Mouse (Mus musculus) hindbrain, embryonic 13.5 days (tissue): Measurements from ENCODE around the gene Gmeb2. TPM values are rescaled to one million over a fixed set of nuclear protein-coding genes. Genes with fewer than 3 reads are reported as not detected.

Experiments
- ATAC-seq: fragments of 200-750 bp; cut with Nextera tagmentation; 2 replicates; pipeline ENCODE4 v1.8.0; 2017; ENCODE audit warnings: moderate TSS enrichment; ENCODE audit not compliant: low FRiP score
- H3K27ac ChIP-seq: fragments of 300-500 bp; sonication (generic); 2 replicates; pipeline ENCODE4 v1.5.1; 2015; ENCODE audit warnings: inconsistent platforms, mild to moderate bottlenecking, moderate library complexity
- H3K27me3 ChIP-seq: fragments of 300-500 bp; sonication (generic); 2 replicates; pipeline ENCODE4 v1.6.1; 2015; ENCODE audit warnings: mild to moderate bottlenecking, inconsistent platforms
- H3K36me3 ChIP-seq: fragments of 300-500 bp; sonication (generic); 2 replicates; pipeline ENCODE4 v1.6.1; 2015; ENCODE audit warnings: mild to moderate bottlenecking, inconsistent platforms
- H3K4me1 ChIP-seq: fragments of 300-500 bp; sonication (generic); replicated peaks from 2 replicates; pipeline ENCODE4 v1.6.1; 2015; ENCODE audit warnings: inconsistent platforms
- H3K4me2 ChIP-seq: fragments of 300-500 bp; sonication (generic); 2 replicates; pipeline ENCODE4 v1.6.1; 2015; ENCODE audit warnings: inconsistent platforms, mild to moderate bottlenecking, moderate library complexity
- H3K4me3 ChIP-seq: fragments of 300-500 bp; sonication (generic); 2 replicates; pipeline ENCODE4 v1.5.1; 2015; ENCODE audit warnings: mild to moderate bottlenecking, inconsistent platforms
- H3K9ac ChIP-seq: fragments of 300-500 bp; sonication (generic); 2 replicates; pipeline ENCODE4 v1.6.1; 2015; ENCODE audit warnings: mild to moderate bottlenecking, inconsistent platforms
- H3K9me3 ChIP-seq: fragments of 300-500 bp; sonication (generic); 2 replicates; pipeline ENCODE4 v1.6.1; 2016; ENCODE audit warnings: inconsistent platforms
- WGBS: fragments of 180-500 bp; shearing (Covaris S2); methylation state at CpG from one replicate; pipeline ENCODE4 v1.1.7; 2015; 5-methylcytosine and 5-hydroxymethylcytosine counted together
- polyA plus RNA-seq: library from polyadenylated mRNA; unstranded; fragments of >200 nt; fragmentation: Nextera tagmentation; extraction: Ambion mirVana; gene quantifications from 2 replicates; pipeline ENCODE4 v1.2.1, GENCODE M21; 2015

The Gmeb2 gene
- polyA plus RNA-seq, 1 experiment from 2014 or later = 17.8 TPM

- no peak overlapping the region for H3K9ac ChIP-seq
- H3K27ac ChIP-seq = peak overlapping the region; percentile 18; the same call in 1 of the 2 replicates
- H3K4me1 ChIP-seq = peaks cover 15% of the 10 kb centered on the region
- no peaks in the 10 kb centered on the region for H3K36me3 ChIP-seq
- no peak for ATAC-seq
- no peaks in the 10 kb centered on the region for H3K9me3 ChIP-seq
- WGBS = 71% methylated on average over 5 of the region's 5 CpGs
- H3K27me3 ChIP-seq = peaks cover 28% of the 10 kb centered on the region
- H3K4me3 ChIP-seq = no peak overlapping the region
- peak overlapping the region; percentile 58 for H3K4me2 ChIP-seq
Observed at GRCm38 (mm10) chr2:181218881-181219485, 68.9 kb downstream of the Gmeb2 start.

- no peaks in the 10 kb centered on the region for H3K36me3 ChIP-seq
- H3K9ac ChIP-seq = no peak overlapping the region
- peaks cover 52% of the 10 kb centered on the region for H3K27me3 ChIP-seq
- H3K27ac ChIP-seq = no peak overlapping the region
- ATAC-seq = no peak
- H3K4me1 ChIP-seq = peaks cover 31% of the 10 kb centered on the region
- H3K9me3 ChIP-seq = no peaks in the 10 kb centered on the region
- no peak overlapping the region for H3K4me2 ChIP-seq
- WGBS = 94% methylated on average over 6 of the region's 6 CpGs
- H3K4me3 ChIP-seq = no peak overlapping the region
Observed at GRCm38 (mm10) chr2:181216037-181216436, 71.8 kb downstream of the Gmeb2 start.

- Histone ChIP-seq H3K36me3 (no peaks in the 10 kb centered on the region), H3K9me3 (no peaks in the 10 kb centered on the region), H3K4me2 (peak within 1 kb of the TSS; percentile 56), H3K27ac (no peak within 1 kb of the TSS), H3K27me3 (peaks cover 56% of the 10 kb centered on the region), H3K9ac (peak within 1 kb of the TSS; percentile 59), H3K4me1 (peaks cover 15% of the 10 kb centered on the region), H3K4me3 (peak within 1 kb of the TSS; percentile 29)
- ATAC-seq = no peak
- under 1% methylated on average over 17 of the region's 17 CpGs for WGBS
Observed at GRCm38 (mm10) chr2:181213021-181213445, 74.8 kb downstream of the Gmeb2 start, which contains the start of gene Srms. Gene Srms (minus strand): TSS chr2:181213185.

- Histone ChIP-seq H3K9me3 (no peaks in the 10 kb centered on the region), H3K27me3 (peaks cover 56% of the 10 kb centered on the region), H3K36me3 (no peaks in the 10 kb centered on the region), H3K9ac (peak overlapping the region; percentile 59), H3K4me2 (peak overlapping the region; percentile 56), H3K4me1 (peaks cover 15% of the 10 kb centered on the region), H3K4me3 (peak overlapping the region; percentile 29), H3K27ac (no peak overlapping the region)
- ATAC-seq = no peak
- 4% methylated on average over 34 of the region's 34 CpGs for WGBS
Observed at GRCm38 (mm10) chr2:181212389-181213020, 75.3 kb downstream of the Gmeb2 start.

- 87% methylated on average over 9 of the region's 9 CpGs for WGBS
- Histone ChIP-seq H3K9me3 (no peaks in the 10 kb centered on the region), H3K4me3 (no peak overlapping the region), H3K4me2 (no peak overlapping the region), H3K27me3 (peaks cover 14% of the 10 kb centered on the region), H3K4me1 (no peaks in the 10 kb centered on the region), H3K27ac (no peak overlapping the region), H3K9ac (no peak overlapping the region), H3K36me3 (no peaks in the 10 kb centered on the region)
- no peak for ATAC-seq
Observed at GRCm38 (mm10) chr2:181206118-181206517, 81.7 kb downstream of the Gmeb2 start.

- no peaks in the 10 kb centered on the region for H3K36me3 ChIP-seq
- WGBS = 93% methylated on average over 5 of the region's 5 CpGs
Observed at GRCm38 (mm10) chr2:181205678-181206077, 82.2 kb downstream of the Gmeb2 start.

GRCm38 (mm10) chr2:181202886-181203285 lies 84.9 kb downstream of the Gmeb2 start:
- Histone ChIP-seq H3K9me3 (no peaks in the 10 kb centered on the region), H3K27me3 (0 out of 2 replicates have a peak, but pooled peaks cover 4% of the 10 kb centered on the region), H3K27ac (no peak overlapping the region), H3K4me2 (no peak overlapping the region), H3K4me3 (no peak overlapping the region), H3K9ac (no peak overlapping the region), H3K4me1 (no peaks in the 10 kb centered on the region), H3K36me3 (no peaks in the 10 kb centered on the region)
- WGBS = 85% methylated on average over 6 of the region's 6 CpGs
- ATAC-seq = no peak

More at GRCm38 (mm10) chr2:181205678-181206077, 82.2 kb downstream of the Gmeb2 start:
- Histone ChIP-seq H3K9me3 (no peaks in the 10 kb centered on the region), H3K27ac (no peak overlapping the region), H3K27me3 (peaks cover 11% of the 10 kb centered on the region), H3K9ac (no peak overlapping the region), H3K4me2 (no peak overlapping the region), H3K4me1 (no peaks in the 10 kb centered on the region), H3K4me3 (no peak overlapping the region)
- no peak for ATAC-seq

GRCm38 (mm10) chr2:181202422-181202821 lies 85.4 kb downstream of the Gmeb2 start, which contains the start of gene Ptk6:
Gene Ptk6 (minus strand): TSS chr2:181202789.
- Histone ChIP-seq H3K9ac (no peak within 1 kb of the TSS), H3K27ac (no peak within 1 kb of the TSS), H3K9me3 (no peaks in the 10 kb centered on the region), H3K4me1 (no peaks in the 10 kb centered on the region), H3K27me3 (0 out of 2 replicates have a peak, but pooled peaks cover 4% of the 10 kb centered on the region), H3K36me3 (no peaks in the 10 kb centered on the region), H3K4me2 (no peak within 1 kb of the TSS), H3K4me3 (no peak within 1 kb of the TSS)
- WGBS = 87% methylated on average over 3 of the region's 3 CpGs
- no peak for ATAC-seq

GRCm38 (mm10) chr2:181201606-181202005 lies 86.2 kb downstream of the Gmeb2 start:
- H3K27me3 ChIP-seq = 0 out of 2 replicates have a peak, but pooled peaks cover 4% of the 10 kb centered on the region
- WGBS = 85% methylated on average over 3 of the region's 3 CpGs
- ATAC-seq = no peak
- no peaks in the 10 kb centered on the region for H3K36me3 ChIP-seq
- H3K27ac ChIP-seq = no peak overlapping the region
- no peak overlapping the region for H3K4me2 ChIP-seq
- no peak overlapping the region for H3K9ac ChIP-seq
- no peaks in the 10 kb centered on the region for H3K9me3 ChIP-seq
- no peak overlapping the region for H3K4me3 ChIP-seq
- H3K4me1 ChIP-seq = no peaks in the 10 kb centered on the region

Other genes starting within 250 kb of the Gmeb2 start
- gene Chrna4, start 244.5 kb downstream of the Gmeb2 start, polyA plus RNA-seq = 33.6 and 37.0 TPM in 2 replicates
- gene Kcnq2, start 152.7 kb downstream of the Gmeb2 start, polyA plus RNA-seq = 50.0 and 53.9 TPM in 2 replicates
- 6.4 and 6.7 TPM in 2 replicates for gene Eef1a2, start 131.0 kb downstream of the Gmeb2 start, polyA plus RNA-seq
- 444 TPM in 2 replicates for gene Ppdpf, start 100.8 kb downstream of the Gmeb2 start, polyA plus RNA-seq
- not detected in 2 replicates for gene Ptk6, start 85.2 kb downstream of the Gmeb2 start, polyA plus RNA-seq
- 0.19 and 0.25 TPM in 2 replicates for gene Srms, start 74.8 kb downstream of the Gmeb2 start, polyA plus RNA-seq
- 0.19 TPM in 1 of 2 replicates, not detected in the other for gene Fndc11, start 68.0 kb downstream of the Gmeb2 start, polyA plus RNA-seq
- 0.38 and 0.48 TPM in 2 replicates for gene Helz2, start 46.0 kb downstream of the Gmeb2 start, polyA plus RNA-seq
- 1,135 and 1,161 TPM in 2 replicates for gene Stmn3, start 26.5 kb upstream of the Gmeb2 start, polyA plus RNA-seq
- gene Rtel1, start 31.7 kb upstream of the Gmeb2 start, polyA plus RNA-seq = 34.6 and 35.1 TPM in 2 replicates
- gene Zgpat, start 76.9 kb upstream of the Gmeb2 start, polyA plus RNA-seq = 69.2 and 69.8 TPM in 2 replicates
- 87.8 and 88.4 TPM in 2 replicates for gene Arfrp1, start 77.4 kb upstream of the Gmeb2 start, polyA plus RNA-seq
- gene Lime1, start 92.0 kb upstream of the Gmeb2 start, polyA plus RNA-seq = 43.7 and 45.0 TPM in 2 replicates
- 22.4 and 23.5 TPM in 2 replicates for gene Zbtb46, start 171.4 kb upstream of the Gmeb2 start, polyA plus RNA-seq
- 0.10 TPM in 1 of 2 replicates, not detected in the other for gene Abhd16b, start 205.2 kb upstream of the Gmeb2 start, polyA plus RNA-seq
- gene Tpd52l2, start 209.1 kb upstream of the Gmeb2 start, polyA plus RNA-seq = 116 and 121 TPM in 2 replicates
- gene Dnajc5, start 232.4 kb upstream of the Gmeb2 start, polyA plus RNA-seq = 206 and 217 TPM in 2 replicates